Mouse (Mus musculus) neural tube, embryonic 11.5 days (tissue): ENCODE data around the gene 5830411N06Rik. TPM values are rescaled to one million over a fixed set of nuclear protein-coding genes. Genes with fewer than 3 reads are reported as not detected.

ENCODE experiments used
- ATAC-seq: fragments of 200-750 bp; cut with Nextera tagmentation; 2 replicates; pipeline ENCODE4 v1.8.0; 2017; ENCODE audit warnings: moderate number of reproducible peaks, mild to moderate bottlenecking, moderate TSS enrichment, moderate library complexity; ENCODE audit not compliant: insufficient read depth, low FRiP score, low TSS enrichment
- DNase-seq: peaks from one replicate; pipeline ENCODE4 v3.0.0-alpha.2; 2015; ENCODE audit warnings: low spot score
- H3K27ac ChIP-seq: fragments of 300-500 bp; sonication (generic); 2 replicates; pipeline ENCODE4 v1.5.1; 2014; ENCODE audit warnings: low read depth, mild to moderate bottlenecking, low read length
- H3K27me3 ChIP-seq: fragments of 300-500 bp; sonication (generic); 2 replicates; pipeline ENCODE4 v1.6.1; 2014; ENCODE audit warnings: mild to moderate bottlenecking, low read length, mixed read lengths; ENCODE audit not compliant: control insufficient read depth, insufficient read depth
- H3K36me3 ChIP-seq: fragments of 300-500 bp; sonication (generic); 2 replicates; pipeline ENCODE4 v1.6.1; 2014; ENCODE audit warnings: mild to moderate bottlenecking, low read length, moderate library complexity, mixed read lengths; ENCODE audit not compliant: control insufficient read depth, insufficient read depth
- H3K4me1 ChIP-seq: fragments of 300-500 bp; sonication (generic); 2 replicates; pipeline ENCODE4 v1.6.1; 2014; ENCODE audit warnings: low read length, mixed read lengths; ENCODE audit not compliant: control insufficient read depth, insufficient read depth
- H3K4me2 ChIP-seq: fragments of 300-500 bp; sonication (generic); 2 replicates; pipeline ENCODE4 v1.6.1; 2014; ENCODE audit warnings: low read depth, mild to moderate bottlenecking, moderate library complexity
- H3K4me3 ChIP-seq: fragments of 300-500 bp; sonication (generic); 2 replicates; pipeline ENCODE4 v1.5.1; 2014; ENCODE audit warnings: low read depth, low read length
- H3K9ac ChIP-seq: fragments of 300-500 bp; sonication (generic); 2 replicates; pipeline ENCODE4 v1.6.1; 2014; ENCODE audit warnings: mild to moderate bottlenecking, low read length
- H3K9me3 ChIP-seq: fragments of 300-500 bp; sonication (generic); 2 replicates; pipeline ENCODE4 v1.6.1; 2016; ENCODE audit warnings: low read length; ENCODE audit not compliant: control insufficient read depth
- WGBS: fragments of 180-500 bp; shearing (Covaris S2); extraction: QIAGEN DNeasy Blood & Tissue Kit; methylation state at CpG from one replicate; pipeline ENCODE4 v1.1.7; 2014; 5-methylcytosine and 5-hydroxymethylcytosine counted together
- polyA plus RNA-seq: library from polyadenylated mRNA; unstranded; fragments of >200 nt; fragmentation: Nextera tagmentation; extraction: Ambion mirVana; gene quantifications from 2 replicates; pipeline ENCODE4 v1.2.1, GENCODE M21; 2014

Gene 5830411N06Rik
- polyA plus RNA-seq, 1 experiment from 2014 or later = not detected

GRCm38 (mm10) chr7:140319861-140320385 is 72.8 kb downstream of the 5830411N06Rik start:
- no peaks in the 10 kb centered on the region for H3K36me3 ChIP-seq
- no peaks in the 10 kb centered on the region for H3K4me1 ChIP-seq
- H3K4me2 ChIP-seq = no peak overlapping the region
- 84% methylated on average over 3 of the region's 3 CpGs for WGBS
- DNase-seq (no peak), ATAC-seq (no peak)
- no peak overlapping the region for H3K27ac ChIP-seq
- H3K4me3 ChIP-seq = no peak overlapping the region
- H3K9ac ChIP-seq = no peak overlapping the region
- H3K9me3 ChIP-seq = no peaks in the 10 kb centered on the region
- H3K27me3 ChIP-seq = no peaks in the 10 kb centered on the region

DNA sequence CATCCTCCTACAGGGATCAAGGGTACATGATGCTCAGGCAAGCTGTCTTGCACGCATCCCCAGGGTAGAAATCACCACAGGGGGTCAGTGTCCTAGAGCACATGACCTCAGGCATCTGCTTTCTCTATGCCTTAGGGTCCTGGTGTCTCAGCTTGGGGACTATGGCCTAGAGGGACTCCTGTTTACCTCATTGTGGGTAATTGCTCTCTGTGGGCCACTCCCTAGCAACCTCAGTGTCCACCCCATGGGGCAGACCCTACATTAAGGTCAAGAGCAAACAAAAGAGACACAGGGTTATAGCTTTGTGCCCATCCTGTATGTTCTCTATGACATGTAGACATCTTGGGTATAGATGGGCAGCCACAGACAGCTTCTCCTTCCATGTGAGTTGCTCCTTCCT is 73.5 kb downstream of the 5830411N06Rik start, which contains the start of gene Olfr525:
Olfr525 (plus strand) TSS at position 301 of the 400 bp plus-strand sequence.
- Histone ChIP-seq H3K36me3 (no peaks in the 10 kb centered on the region), H3K9me3 (no peaks in the 10 kb centered on the region), H3K9ac (no peak within 1 kb of the TSS), H3K4me2 (no peak within 1 kb of the TSS), H3K4me1 (no peaks in the 10 kb centered on the region), H3K4me3 (no peak within 1 kb of the TSS), H3K27me3 (no peaks in the 10 kb centered on the region), H3K27ac (no peak within 1 kb of the TSS)
- no peak for ATAC-seq
- no peak for DNase-seq
- 59% methylated on average over 1 of the region's 1 CpGs for WGBS

GRCm38 (mm10) chr7:140321135-140321534 is 74.1 kb downstream of the 5830411N06Rik start:
- no peaks in the 10 kb centered on the region for H3K27me3 ChIP-seq
- H3K9ac ChIP-seq = no peak overlapping the region
- no peak overlapping the region for H3K4me2 ChIP-seq
- H3K27ac ChIP-seq = no peak overlapping the region
- no peak for ATAC-seq
- no peaks in the 10 kb centered on the region for H3K9me3 ChIP-seq
- no peak overlapping the region for H3K4me3 ChIP-seq
- no peak for DNase-seq
- H3K36me3 ChIP-seq = no peaks in the 10 kb centered on the region
- no peaks in the 10 kb centered on the region for H3K4me1 ChIP-seq

GRCm38 (mm10) chr7:140329766-140330304 is 82.8 kb downstream of the 5830411N06Rik start:
- no peaks in the 10 kb centered on the region for H3K27me3 ChIP-seq
- H3K36me3 ChIP-seq = no peaks in the 10 kb centered on the region
- no peak overlapping the region for H3K27ac ChIP-seq
- H3K4me3 ChIP-seq = no peak overlapping the region
- DNase-seq (no peak), ATAC-seq (no peak)
- H3K4me1 ChIP-seq = no peaks in the 10 kb centered on the region
- H3K4me2 ChIP-seq = no peak overlapping the region
- no peaks in the 10 kb centered on the region for H3K9me3 ChIP-seq
- WGBS = 53% methylated on average over 1 of the region's 1 CpGs
- H3K9ac ChIP-seq = no peak overlapping the region

DNA sequence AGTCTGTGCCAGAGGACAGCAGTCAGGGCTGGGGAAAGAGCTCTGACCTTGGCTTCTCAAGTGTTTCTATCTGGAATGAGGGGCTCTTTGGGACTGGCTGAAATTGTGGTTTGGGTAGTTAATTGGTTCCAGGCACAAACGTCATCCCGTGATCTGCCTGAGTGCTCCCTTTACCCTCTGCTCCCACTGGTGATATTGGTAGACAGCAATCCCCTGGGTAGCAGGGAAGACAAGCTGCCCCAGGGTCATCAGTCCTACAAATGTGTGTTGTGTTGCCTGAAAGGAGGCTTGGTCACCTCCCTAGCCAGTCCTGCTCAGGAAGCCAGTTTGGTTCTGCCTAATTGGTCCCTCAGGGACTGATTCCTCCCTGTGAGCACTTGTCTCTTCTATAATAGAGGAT is 86.6 kb downstream of the 5830411N06Rik start, which contains the start of gene Olfr527:
Olfr527 (plus strand) TSS at position 301 of the 400 bp plus-strand sequence.
- ATAC-seq = no peak
- 77% methylated on average over 2 of the region's 2 CpGs for WGBS

More for the DNA sequence above, 86.6 kb downstream of the 5830411N06Rik start, which contains the start of gene Olfr527:
- H3K27me3 ChIP-seq = no peaks in the 10 kb centered on the region
- no peak within 1 kb of the TSS for H3K4me2 ChIP-seq
- H3K4me3 ChIP-seq = no peak within 1 kb of the TSS
- H3K9me3 ChIP-seq = no peaks in the 10 kb centered on the region
- no peaks in the 10 kb centered on the region for H3K36me3 ChIP-seq
- no peak for DNase-seq
- H3K27ac ChIP-seq = no peak within 1 kb of the TSS
- no peaks in the 10 kb centered on the region for H3K4me1 ChIP-seq
- no peak within 1 kb of the TSS for H3K9ac ChIP-seq

Other genes starting within 250 kb of the 5830411N06Rik start
- 39.6 and 47.7 TPM in 2 replicates for gene Zfp511, start 210.9 kb upstream of the 5830411N06Rik start, polyA plus RNA-seq
- gene Tubgcp2, start 210.6 kb upstream of the 5830411N06Rik start, polyA plus RNA-seq = 73.9 and 83.4 TPM in 2 replicates
- gene Msx3, start 198.2 kb upstream of the 5830411N06Rik start, polyA plus RNA-seq = 93.7 and 103 TPM in 2 replicates
- 9.4 and 11.4 TPM in 2 replicates for gene Caly, start 164.7 kb upstream of the 5830411N06Rik start, polyA plus RNA-seq
- gene Prap1, start 153.9 kb upstream of the 5830411N06Rik start, polyA plus RNA-seq = not detected in 2 replicates
- gene Fuom, start 144.8 kb upstream of the 5830411N06Rik start, polyA plus RNA-seq = 12.8 and 13.1 TPM in 2 replicates
- 15.6 and 16.1 TPM in 2 replicates for gene Paox, start 131.5 kb upstream of the 5830411N06Rik start, polyA plus RNA-seq
- gene Echs1, start 130.8 kb upstream of the 5830411N06Rik start, polyA plus RNA-seq = 160 and 162 TPM in 2 replicates
- 19.5 and 21.7 TPM in 2 replicates for gene Mtg1, start 109.7 kb upstream of the 5830411N06Rik start, polyA plus RNA-seq
- gene Sprn, start 92.4 kb upstream of the 5830411N06Rik start, polyA plus RNA-seq = 0.72 and 1.2 TPM in 2 replicates
- not detected in 2 replicates for gene Olfr522, start 82.5 kb upstream of the 5830411N06Rik start, polyA plus RNA-seq
- not detected in 2 replicates for gene Olfr523, start 74.1 kb upstream of the 5830411N06Rik start, polyA plus RNA-seq
- gene Olfr524, start 41.3 kb upstream of the 5830411N06Rik start, polyA plus RNA-seq = not detected in 2 replicates
- gene Cd163l1, start 29.0 kb upstream of the 5830411N06Rik start, polyA plus RNA-seq = not detected in 2 replicates
- not detected in 2 replicates for gene Olfr525, start 73.6 kb downstream of the 5830411N06Rik start, polyA plus RNA-seq
- gene Olfr527, start 86.7 kb downstream of the 5830411N06Rik start, polyA plus RNA-seq = not detected in 2 replicates
- gene Olfr60, start 114.4 kb downstream of the 5830411N06Rik start, polyA plus RNA-seq = not detected in 2 replicates
- not detected in 2 replicates for gene Olfr530, start 129.0 kb downstream of the 5830411N06Rik start, polyA plus RNA-seq
- not detected in 2 replicates for gene Olfr531, start 155.6 kb downstream of the 5830411N06Rik start, polyA plus RNA-seq
- gene Olfr532, start 174.4 kb downstream of the 5830411N06Rik start, polyA plus RNA-seq = not detected in 2 replicates
- not detected in 2 replicates for gene Olfr533, start 216.1 kb downstream of the 5830411N06Rik start, polyA plus RNA-seq
- gene Olfr535, start 236.9 kb downstream of the 5830411N06Rik start, polyA plus RNA-seq = not detected in 2 replicates